Mouse (Mus musculus) lung, embryonic 16.5 days (tissue): ENCODE results near the gene Nanos3. TPM values are rescaled to one million over a fixed set of nuclear protein-coding genes. Genes with fewer than 3 reads are reported as not detected.

Experiments used
- ATAC-seq: fragments of 200-750 bp; cut with Nextera tagmentation; 2 replicates; pipeline ENCODE4 v1.8.0; 2017; ENCODE audit warnings: low read depth, mild to moderate bottlenecking, moderate library complexity
- H3K27ac ChIP-seq: fragments of 300-500 bp; sonication (generic); 2 replicates; pipeline ENCODE4 v1.5.1; 2014; ENCODE audit warnings: mild to moderate bottlenecking, control low read depth, low read length
- H3K27me3 ChIP-seq: fragments of 300-500 bp; sonication (generic); 2 replicates; pipeline ENCODE4 v1.6.1; 2014; ENCODE audit warnings: low read depth, low read length, mixed read lengths; ENCODE audit not compliant: control insufficient read depth, insufficient read depth
- H3K36me3 ChIP-seq: fragments of 300-500 bp; sonication (generic); 2 replicates; pipeline ENCODE4 v1.6.1; 2014; ENCODE audit warnings: low read length; ENCODE audit not compliant: control insufficient read depth, insufficient read depth
- H3K4me1 ChIP-seq: fragments of 300-500 bp; sonication (generic); replicated peaks from 2 replicates; pipeline ENCODE4 v1.6.1; 2014; ENCODE audit warnings: low read length, mixed read lengths; ENCODE audit not compliant: control insufficient read depth, insufficient read depth
- H3K4me2 ChIP-seq: fragments of 300-500 bp; sonication (generic); 2 replicates; pipeline ENCODE4 v1.6.1; 2014; ENCODE audit warnings: low read depth, low read length, control low read depth
- H3K4me3 ChIP-seq: fragments of 300-500 bp; sonication (generic); 2 replicates; pipeline ENCODE4 v1.5.1; 2014; ENCODE audit warnings: mild to moderate bottlenecking, low read length, control low read depth
- H3K9ac ChIP-seq: fragments of 300-500 bp; sonication (generic); 2 replicates; pipeline ENCODE4 v1.6.1; 2014; ENCODE audit warnings: low read length, control low read depth
- H3K9me3 ChIP-seq: fragments of 300-500 bp; sonication (generic); 2 replicates; pipeline ENCODE4 v1.6.1; 2016; ENCODE audit warnings: low read length; ENCODE audit not compliant: control insufficient read depth
- WGBS: fragments of 180-500 bp; shearing (Covaris S2); extraction: QIAGEN DNeasy Blood & Tissue Kit; methylation state at CpG from one replicate; pipeline ENCODE4 v1.1.7; 2014; 5-methylcytosine and 5-hydroxymethylcytosine counted together
- polyA plus RNA-seq: library from polyadenylated mRNA; unstranded; fragments of >200 nt; fragmentation: Nextera tagmentation; extraction: Ambion mirVana; gene quantifications from 2 replicates; pipeline ENCODE4 v1.2.1, GENCODE M21; 2015

The Nanos3 gene
- polyA plus RNA-seq, 1 experiment from 2014 or later = 3.5 TPM

DNA sequence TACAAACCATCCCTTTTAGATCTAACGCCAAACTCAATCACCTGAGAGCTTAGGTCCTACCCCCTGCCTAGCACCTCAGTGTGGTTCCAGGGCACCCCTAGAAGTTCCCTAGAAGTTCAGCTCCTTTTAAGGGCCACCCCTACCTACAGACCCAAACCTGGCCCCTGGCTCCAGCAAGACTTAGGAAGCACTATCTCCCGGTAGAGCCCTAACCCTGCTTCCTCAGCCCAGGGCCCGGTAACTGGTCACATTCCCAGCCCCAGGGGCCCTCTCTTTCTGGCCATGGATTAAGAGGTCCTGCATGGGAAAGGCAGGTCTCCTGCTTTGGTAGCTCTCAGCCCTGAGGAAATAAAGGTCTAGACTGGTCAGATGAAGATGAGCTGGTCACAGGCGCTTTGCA is 5.1 kb downstream of the Nanos3 start:
- 32% methylated on average over 4 of the region's 4 CpGs for WGBS
- Histone ChIP-seq H3K27me3 (no peaks in the 10 kb centered on the region), H3K4me1 (peaks cover 28% of the 10 kb centered on the region), H3K9ac (peak overlapping the region; percentile 54), H3K4me3 (peak overlapping the region; percentile 11), H3K36me3 (no peaks in the 10 kb centered on the region), H3K27ac (peak overlapping the region; percentile 23; the same call in 1 of the 2 replicates), H3K9me3 (no peaks in the 10 kb centered on the region), H3K4me2 (peak overlapping the region; percentile 42)
- no peak for ATAC-seq

- no peaks in the 10 kb centered on the region for H3K27me3 ChIP-seq
- H3K4me1 ChIP-seq = peaks cover 25% of the 10 kb centered on the region
- no peaks in the 10 kb centered on the region for H3K9me3 ChIP-seq
- H3K36me3 ChIP-seq = peaks cover 2% of the 10 kb centered on the region; the same call in 1 of the 2 replicates
- no peak overlapping the region for H3K4me3 ChIP-seq
- H3K9ac ChIP-seq = no peak overlapping the region
- no peak overlapping the region for H3K27ac ChIP-seq
- no peak for ATAC-seq
- WGBS = 81% methylated on average over 8 of the region's 8 CpGs
- H3K4me2 ChIP-seq = no peak overlapping the region
Measured at GRCm38 (mm10) chr8:84178592-84178991, 6.4 kb downstream of the Nanos3 start.

DNA sequence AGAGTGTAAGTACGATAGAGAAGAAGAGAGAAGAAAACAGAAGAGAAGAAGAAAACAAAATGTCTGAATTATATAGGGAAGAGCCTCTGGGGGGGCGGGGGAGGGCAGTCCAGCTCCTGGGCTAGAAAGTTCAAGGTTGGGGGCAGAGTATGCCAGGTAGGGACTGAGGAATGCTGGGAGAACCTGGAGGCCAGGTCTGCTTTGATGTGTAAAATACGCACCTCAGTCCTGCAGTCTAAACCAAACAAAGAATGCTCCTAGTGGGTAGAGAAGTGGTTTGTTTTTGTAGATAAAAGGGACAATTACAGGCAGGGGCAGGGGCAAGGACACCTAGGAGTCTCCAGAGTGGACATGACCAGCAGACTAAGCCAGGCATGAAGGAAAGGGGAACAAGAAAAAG is 7.6 kb downstream of the Nanos3 start:
- no peak overlapping the region for H3K4me2 ChIP-seq
- 68% methylated on average over 3 of the region's 3 CpGs for WGBS
- no peaks in the 10 kb centered on the region for H3K9me3 ChIP-seq
- no peaks in the 10 kb centered on the region for H3K27me3 ChIP-seq
- H3K4me3 ChIP-seq = no peak overlapping the region
- H3K27ac ChIP-seq = no peak overlapping the region
- ATAC-seq = no peak
- H3K9ac ChIP-seq = no peak overlapping the region
- H3K4me1 ChIP-seq = peaks cover 19% of the 10 kb centered on the region
- peaks cover 11% of the 10 kb centered on the region for H3K36me3 ChIP-seq

- H3K4me1 ChIP-seq = peaks cover 19% of the 10 kb centered on the region
- no peak overlapping the region for H3K4me2 ChIP-seq
- no peaks in the 10 kb centered on the region for H3K9me3 ChIP-seq
- H3K4me3 ChIP-seq = no peak overlapping the region
- H3K27me3 ChIP-seq = no peaks in the 10 kb centered on the region
- WGBS = 25% methylated on average over 3 of the region's 3 CpGs
- H3K9ac ChIP-seq = no peak overlapping the region
- peaks cover 14% of the 10 kb centered on the region for H3K36me3 ChIP-seq
- H3K27ac ChIP-seq = no peak overlapping the region
- ATAC-seq = no peak
Measured at GRCm38 (mm10) chr8:84176560-84176959, 8.5 kb downstream of the Nanos3 start.

GRCm38 (mm10) chr8:84173861-84174260 is 11.2 kb downstream of the Nanos3 start:
- no peak for ATAC-seq
- H3K36me3 ChIP-seq = peaks cover 14% of the 10 kb centered on the region
- no peak overlapping the region for H3K9ac ChIP-seq
- H3K9me3 ChIP-seq = no peaks in the 10 kb centered on the region
- no peaks in the 10 kb centered on the region for H3K27me3 ChIP-seq
- no peak overlapping the region for H3K27ac ChIP-seq
- H3K4me1 ChIP-seq = no peaks in the 10 kb centered on the region
- H3K4me2 ChIP-seq = no peak overlapping the region
- H3K4me3 ChIP-seq = no peak overlapping the region
- 90% methylated on average over 6 of the region's 6 CpGs for WGBS

GRCm38 (mm10) chr8:84170096-84170495 is 14.9 kb downstream of the Nanos3 start:
- 85% methylated on average over 5 of the region's 5 CpGs for WGBS

DNA sequence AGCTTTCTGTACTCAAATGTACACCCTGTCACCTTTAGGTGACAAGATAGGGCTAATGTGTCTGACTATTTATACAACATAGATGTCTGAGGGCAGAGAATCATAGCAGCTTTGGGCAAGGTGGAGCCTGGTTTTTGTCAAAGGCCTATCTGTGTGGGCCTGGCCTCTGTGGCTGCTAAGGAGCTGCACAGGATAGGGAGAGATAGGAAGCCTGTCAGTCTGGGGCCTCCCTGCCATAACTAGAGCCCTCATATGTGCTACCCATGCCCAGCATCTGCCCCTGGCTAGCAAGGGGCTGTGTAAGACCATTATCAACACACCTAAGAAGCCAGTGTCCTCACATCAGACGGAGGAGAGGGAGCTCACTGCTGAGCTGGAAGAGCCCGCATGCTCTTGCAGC is 17.3 kb downstream of the Nanos3 start:
- peaks cover 5% of the 10 kb centered on the region for H3K36me3 ChIP-seq
- no peaks in the 10 kb centered on the region for H3K9me3 ChIP-seq
- H3K4me2 ChIP-seq = no peak overlapping the region
- no peak overlapping the region for H3K27ac ChIP-seq
- WGBS = 85% methylated on average over 2 of the region's 2 CpGs
- no peaks in the 10 kb centered on the region for H3K27me3 ChIP-seq
- H3K4me1 ChIP-seq = no peaks in the 10 kb centered on the region
- H3K4me3 ChIP-seq = no peak overlapping the region
- no peak for ATAC-seq
- H3K9ac ChIP-seq = no peak overlapping the region

More at GRCm38 (mm10) chr8:84170096-84170495, 14.9 kb downstream of the Nanos3 start:
- Histone ChIP-seq H3K36me3 (peaks cover 14% of the 10 kb centered on the region), H3K27me3 (no peaks in the 10 kb centered on the region), H3K9me3 (no peaks in the 10 kb centered on the region), H3K4me3 (no peak overlapping the region), H3K9ac (no peak overlapping the region), H3K4me1 (no peaks in the 10 kb centered on the region), H3K27ac (no peak overlapping the region), H3K4me2 (no peak overlapping the region)
- no peak for ATAC-seq

GRCm38 (mm10) chr8:84157620-84158019 is 27.4 kb downstream of the Nanos3 start:
- no peak overlapping the region for H3K27ac ChIP-seq
- H3K9ac ChIP-seq = no peak overlapping the region
- ATAC-seq = no peak
- H3K4me3 ChIP-seq = no peak overlapping the region
- WGBS = 93% methylated on average over 4 of the region's 4 CpGs
- no peaks in the 10 kb centered on the region for H3K27me3 ChIP-seq
- no peaks in the 10 kb centered on the region for H3K4me1 ChIP-seq
- no peak overlapping the region for H3K4me2 ChIP-seq
- H3K9me3 ChIP-seq = no peaks in the 10 kb centered on the region
- H3K36me3 ChIP-seq = no peaks in the 10 kb centered on the region

GRCm38 (mm10) chr8:84149181-84149580 is 35.8 kb downstream of the Nanos3 start:
- Histone ChIP-seq H3K36me3 (peaks cover 2% of the 10 kb centered on the region; the same call in 1 of the 2 replicates), H3K27me3 (no peaks in the 10 kb centered on the region), H3K4me1 (peaks cover 11% of the 10 kb centered on the region), H3K9ac (no peak overlapping the region), H3K4me3 (no peak overlapping the region), H3K27ac (no peak overlapping the region), H3K9me3 (no peaks in the 10 kb centered on the region), H3K4me2 (no peak overlapping the region)
- no peak for ATAC-seq
- WGBS = 58% methylated on average over 3 of the region's 3 CpGs

DNA sequence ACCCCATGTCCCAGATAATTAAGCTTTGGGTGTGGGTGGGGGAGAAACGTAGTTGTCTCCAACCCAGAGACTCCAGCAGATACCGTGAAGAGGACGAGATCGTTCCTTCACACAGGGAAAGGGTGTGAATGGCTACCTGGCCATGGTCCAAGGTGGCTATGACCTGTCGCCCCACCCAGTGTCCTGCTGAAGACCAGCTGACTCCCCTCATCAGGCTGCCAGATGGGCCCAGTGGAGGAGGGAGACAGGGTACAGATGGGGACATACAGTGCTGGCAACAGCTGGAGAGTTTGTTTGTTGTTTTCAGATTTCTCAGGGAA is 36.5 kb downstream of the Nanos3 start:
- Histone ChIP-seq H3K27me3 (no peaks in the 10 kb centered on the region), H3K9ac (peak overlapping the region; percentile 64), H3K36me3 (peaks cover 8% of the 10 kb centered on the region), H3K4me3 (peak overlapping the region; percentile 73), H3K9me3 (no peaks in the 10 kb centered on the region), H3K27ac (no peak overlapping the region), H3K4me2 (peak overlapping the region; percentile 97), H3K4me1 (peaks cover 11% of the 10 kb centered on the region)
- 50% methylated on average over 5 of the region's 5 CpGs for WGBS
- ATAC-seq = no peak
